ENCODE assay signal across 8 mouse cellular contexts in the genomic region with DNA sequence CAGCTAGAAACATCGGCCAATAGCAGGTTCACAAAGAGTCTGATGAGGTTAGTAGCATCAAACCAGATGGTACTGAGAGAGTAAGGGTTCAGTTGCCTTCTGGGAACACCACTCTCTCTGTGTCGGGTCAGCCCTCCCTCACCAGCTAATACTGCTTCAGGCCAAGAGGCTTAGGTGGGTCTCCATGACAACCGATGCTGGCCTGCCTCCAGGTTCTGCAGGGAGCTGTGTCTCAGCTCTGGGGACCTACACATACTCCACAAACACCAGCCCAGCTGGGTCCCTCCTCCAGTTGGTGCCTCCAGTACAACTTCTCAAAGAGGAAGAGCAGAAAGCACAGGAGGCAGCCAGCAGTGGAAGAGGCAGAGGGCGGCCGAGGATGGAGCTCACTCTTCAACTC. TPM values are rescaled to one million over a fixed set of nuclear protein-coding genes. Genes with fewer than 3 reads are reported as not detected.
A peak's percentile ranks its signal among the peaks of the same experiment; 100 is the strongest.
DNase-seq lines count a peak whose midpoint lies in the region; ATAC-seq lines count a peak whose summit lies in the region.

Gene Rd3 (plus strand): TSS at position 184 of the 400 bp plus-strand sequence.

- no peaks in the 10 kb centered on the region for H3K36me3 ChIP-seq in embryonic facial prominence, embryonic 12.5 days
- H3K36me3 ChIP-seq in hindbrain, embryonic 14.5 days (replicated peaks; ENCODE audit: control insufficient read depth, insufficient read depth), result no peaks in the 10 kb centered on the region
- H3K36me3 ChIP-seq in midbrain, embryonic 11.5 days (ENCODE audit: control insufficient read depth, insufficient read depth, low read length), result no peaks in the 10 kb centered on the region

- no peaks in the 10 kb centered on the region for H3K27me3 ChIP-seq in embryonic facial prominence, embryonic 12.5 days
- H3K27me3 ChIP-seq in hindbrain, embryonic 14.5 days (ENCODE audit: control insufficient read depth, insufficient read depth, low read length), result no peaks in the 10 kb centered on the region
- H3K27me3 ChIP-seq in midbrain, embryonic 11.5 days (ENCODE audit: control insufficient read depth, insufficient read depth, low read length), result no peaks in the 10 kb centered on the region

- peaks cover 40% of the 10 kb centered on the region for H3K4me1 ChIP-seq in embryonic facial prominence, embryonic 12.5 days
- H3K4me1 ChIP-seq in hindbrain, embryonic 14.5 days (replicated peaks; ENCODE audit: control insufficient read depth, insufficient read depth, low read length), result peaks cover 10% of the 10 kb centered on the region
- peaks cover 3% of the 10 kb centered on the region; the same call in 1 of the 2 replicates for H3K4me1 ChIP-seq in midbrain, embryonic 11.5 days (ENCODE audit: control insufficient read depth, insufficient read depth, low read length)

- peak within 1 kb of the TSS; percentile 9; the same call in 1 of the 2 replicates for H3K27ac ChIP-seq in embryonic facial prominence, embryonic 12.5 days
- H3K27ac ChIP-seq in hindbrain, embryonic 14.5 days, result no peak within 1 kb of the TSS
- no peak within 1 kb of the TSS for H3K27ac ChIP-seq in midbrain, embryonic 11.5 days (ENCODE audit: low read depth, low read length)

- intact Hi-C loops in heart, postnatal 14 days (cut with DNase I), result no loop called here

- H3K4me3 ChIP-seq in embryonic facial prominence, embryonic 12.5 days, result no peak within 1 kb of the TSS
- H3K4me3 ChIP-seq in hindbrain, embryonic 14.5 days (replicated peaks; ENCODE audit: low read length), result no peak within 1 kb of the TSS
- H3K4me3 ChIP-seq in midbrain, embryonic 11.5 days (ENCODE audit: low read depth, low read length), result no peak within 1 kb of the TSS

- H3K4me2 ChIP-seq in embryonic facial prominence, embryonic 12.5 days (replicated peaks), result no peak within 1 kb of the TSS
- H3K4me2 ChIP-seq in hindbrain, embryonic 14.5 days (replicated peaks), result no peak within 1 kb of the TSS
- H3K4me2 ChIP-seq in midbrain, embryonic 11.5 days, result no peak within 1 kb of the TSS

- no peak within 1 kb of the TSS for H3K9ac ChIP-seq in embryonic facial prominence, embryonic 12.5 days
- H3K9ac ChIP-seq in hindbrain, embryonic 14.5 days, result no peak within 1 kb of the TSS
- H3K9ac ChIP-seq in midbrain, embryonic 11.5 days (ENCODE audit: low read length), result no peak within 1 kb of the TSS

- ATAC-seq in embryonic facial prominence, embryonic 12.5 days (ENCODE audit: insufficient number of reproducible peaks, insufficient read depth, low FRiP score, low TSS enrichment), result peak; percentile 49; the same call in 1 of the 2 replicates
- ATAC-seq in hindbrain, embryonic 14.5 days (ENCODE audit: low FRiP score), result peak; percentile 75
- ATAC-seq in midbrain, embryonic 11.5 days (ENCODE audit: low FRiP score), result peak; percentile 81

- H3K9me3 ChIP-seq in embryonic facial prominence, embryonic 12.5 days, result no peaks in the 10 kb centered on the region
- H3K9me3 ChIP-seq in hindbrain, embryonic 14.5 days (ENCODE audit: control insufficient read depth, low read length), result no peaks in the 10 kb centered on the region
- no peaks in the 10 kb centered on the region for H3K9me3 ChIP-seq in midbrain, embryonic 11.5 days (ENCODE audit: control insufficient read depth, low read length)

- 46% methylated on average over 5 of the region's 5 CpGs for WGBS in embryonic facial prominence, embryonic 12.5 days
- 39% methylated on average over 5 of the region's 5 CpGs for WGBS in hindbrain, embryonic 14.5 days
- 42% methylated on average over 5 of the region's 5 CpGs for WGBS in midbrain, embryonic 11.5 days

- DNase-seq in layer of hippocampus, adult 8-10 months (ENCODE audit: low spot score in 2 of 2), result peak; percentile 35 to 40
- no peak for DNase-seq in layer of hippocampus, adult 9-11 months
- DNase-seq in hindbrain, embryonic 14.5 days (ENCODE audit: low spot score), result peak; percentile 53
- DNase-seq in midbrain, embryonic 11.5 days (ENCODE audit: low spot score, missing footprints), result no peak
- DNase-seq in urinary bladder, postnatal 25 days (ENCODE audit: low spot score), result no peak
- DNase-seq in cerebellum, adult 9-10 months, result no peak
- no peak for DNase-seq in heart, postnatal 14 days

RNA-seq across cellular contexts. Expression of gene Rd3, which starts in this region (rescaled TPM):
- total RNA-seq in layer of hippocampus, adult 8-10 months (2022), result under 1 TPM in 3 of 4 experiments, not detected in 1; 0.11 to 0.45 (median 0.19) TPM
- polyA plus RNA-seq in embryonic facial prominence, embryonic 12.5 days (2016; fragmentation: Nextera tagmentation; extraction: Ambion mirVana), result 5.2 and 6.0 TPM in 2 replicates
- polyA plus RNA-seq in hindbrain, embryonic 14.5 days (2014; fragmentation: Nextera tagmentation; extraction: Ambion mirVana), result 2.6 and 5.3 TPM in 2 replicates
- polyA plus RNA-seq in midbrain, embryonic 11.5 days (2014; fragmentation: Nextera tagmentation; extraction: Ambion mirVana), result 1.3 and 1.7 TPM in 2 replicates
- total RNA-seq in heart, postnatal 14 days (2021), result under 1 TPM; 0.45 to 0.51 TPM

Comparison
In these comparisons a context has a peak if more than half of its experiments do, and no peak if none do; other contexts are left out.
1. Peak in DNase-seq in layer of hippocampus, adult 8-10 months; RNA of the gene not detected or under 1 TPM.